Mouse (Mus musculus) liver, embryonic 12.5 days (tissue): ENCODE measurements around the gene Nkx1-1. TPM values are rescaled to one million over a fixed set of nuclear protein-coding genes. Genes with fewer than 3 reads are reported as not detected.
A peak's percentile ranks its signal among the peaks of the same experiment; 100 is the strongest.

Source experiments
- ATAC-seq: fragments of 200-750 bp; cut with Nextera tagmentation; 2 replicates; pipeline ENCODE4 v1.8.0; 2017; ENCODE audit warnings: moderate number of reproducible peaks, mild to moderate bottlenecking, moderate library complexity
- H3K27ac ChIP-seq: fragments of 300-500 bp; sonication (generic); 2 replicates; pipeline ENCODE4 v1.5.1; 2016; ENCODE audit warnings: mild to moderate bottlenecking
- H3K27me3 ChIP-seq: fragments of 300-500 bp; sonication (generic); replicated peaks from 2 replicates; pipeline ENCODE4 v1.6.1; 2016; ENCODE audit warnings: mild to moderate bottlenecking, moderate library complexity
- H3K36me3 ChIP-seq: fragments of 300-500 bp; sonication (generic); 2 replicates; pipeline ENCODE4 v1.6.1; 2016; ENCODE audit warnings: mild to moderate bottlenecking, moderate library complexity
- H3K4me1 ChIP-seq: fragments of 300-500 bp; sonication (generic); 2 replicates; pipeline ENCODE4 v1.6.1; 2016
- H3K4me2 ChIP-seq: fragments of 300-500 bp; sonication (generic); 2 replicates; pipeline ENCODE4 v1.6.1; 2016; ENCODE audit warnings: mild to moderate bottlenecking, moderate library complexity
- H3K4me3 ChIP-seq: fragments of 300-500 bp; sonication (generic); 2 replicates; pipeline ENCODE4 v1.5.1; 2016; ENCODE audit warnings: mild to moderate bottlenecking, moderate library complexity
- H3K9ac ChIP-seq: fragments of 300-500 bp; sonication (generic); 2 replicates; pipeline ENCODE4 v1.6.1; 2016; ENCODE audit warnings: mild to moderate bottlenecking, moderate library complexity
- H3K9me3 ChIP-seq: fragments of 300-500 bp; sonication (generic); replicated peaks from 2 replicates; pipeline ENCODE4 v1.6.1; 2016; ENCODE audit warnings: mild to moderate bottlenecking, moderate library complexity
- WGBS: fragments of 180-500 bp; shearing (Covaris S2); methylation state at CpG from one replicate; pipeline ENCODE4 v1.1.7; 2016; ENCODE audit not compliant: insufficient replicate concordance; 5-methylcytosine and 5-hydroxymethylcytosine counted together
- polyA plus RNA-seq: library from polyadenylated mRNA; unstranded; fragments of >200 nt; fragmentation: Nextera tagmentation; extraction: Ambion mirVana; gene quantifications from 2 replicates; pipeline ENCODE4 v1.2.1, GENCODE M21; 2016

The Nkx1-1 gene
- not detected in 2 replicates for polyA plus RNA-seq

DNA sequence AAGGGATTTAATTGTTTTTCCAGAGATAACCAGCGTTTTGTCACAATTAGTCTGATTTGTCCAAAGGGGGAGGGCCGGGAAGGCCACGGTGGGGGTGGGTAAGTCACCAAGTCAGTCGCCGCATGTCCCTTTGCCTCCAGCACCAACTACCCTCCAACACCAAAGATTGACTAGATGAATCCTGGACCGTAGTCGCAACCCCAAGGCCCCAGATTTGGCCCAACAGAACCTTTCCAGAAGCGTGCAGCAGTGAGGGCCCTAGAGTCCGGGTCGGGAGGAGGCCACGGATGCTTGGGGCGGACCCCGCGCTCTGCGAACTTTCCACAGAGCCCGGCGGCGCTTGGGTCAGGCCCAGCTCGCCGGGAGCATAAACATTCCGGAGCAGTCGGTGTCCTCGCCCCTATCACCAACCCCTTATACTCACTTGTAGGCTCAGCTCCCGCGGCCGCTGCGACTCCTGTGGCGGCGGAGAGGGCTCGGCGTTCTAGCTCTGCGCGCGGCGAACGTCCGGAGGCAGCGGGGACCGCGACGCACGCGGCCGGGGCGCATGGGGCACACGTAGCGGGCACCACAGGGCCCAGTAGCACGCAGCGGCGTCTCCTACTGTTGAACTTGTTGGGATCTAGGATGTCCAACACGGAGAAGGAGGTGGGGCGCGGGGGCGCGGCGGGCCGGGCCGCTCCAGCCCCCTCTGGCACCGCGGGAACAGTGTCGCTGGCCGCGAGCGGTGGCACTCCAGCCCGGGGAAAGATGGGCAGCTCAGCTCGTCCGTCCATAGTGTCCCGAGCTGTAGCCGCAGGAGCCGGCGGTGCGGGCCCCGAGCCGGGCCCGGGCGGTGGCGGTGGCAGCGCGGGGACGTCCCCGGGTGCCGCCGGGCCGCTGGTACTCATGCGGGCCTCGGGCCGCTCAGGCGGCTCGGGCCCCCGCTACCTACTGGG lies at the start of gene Nkx1-1:
Gene Nkx1-1 (minus strand): TSS at position 776 of the 938 bp plus-strand sequence.
- Histone ChIP-seq H3K4me2 (peak within 1 kb of the TSS; percentile 45), H3K36me3 (no peaks in the 10 kb centered on the region), H3K27me3 (peaks cover 100% of the 10 kb centered on the region), H3K27ac (no peak within 1 kb of the TSS), H3K9me3 (no peaks in the 10 kb centered on the region), H3K9ac (no peak within 1 kb of the TSS), H3K4me1 (peaks cover 26% of the 10 kb centered on the region), H3K4me3 (peak within 1 kb of the TSS; percentile 22)
- WGBS, result 3% methylated on average over 89 of the region's 90 CpGs
- ATAC-seq, result no peak

DNA sequence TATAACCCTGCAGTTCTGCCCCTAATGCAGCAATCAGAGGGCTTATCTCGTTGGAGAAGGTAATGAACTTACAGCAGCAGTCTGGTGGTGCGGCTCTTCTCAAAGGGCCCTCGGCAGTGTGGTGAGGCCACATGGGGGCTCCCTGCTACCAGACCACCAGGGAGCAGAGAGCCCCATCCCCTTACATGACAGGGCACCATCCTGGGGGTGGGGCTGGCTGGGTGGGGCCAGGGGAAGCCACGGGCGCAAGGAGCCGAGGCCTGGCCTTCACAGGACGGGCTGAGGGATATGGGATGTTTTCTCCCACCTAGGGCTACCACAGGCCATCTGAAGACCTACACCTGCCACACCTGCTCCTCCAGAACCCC lies 47.5 kb upstream of the Nkx1-1 start:
- H3K9ac ChIP-seq, result no peak overlapping the region
- no peak overlapping the region for H3K27ac ChIP-seq
- peaks cover 12% of the 10 kb centered on the region for H3K27me3 ChIP-seq
- no peak for ATAC-seq
- H3K4me2 ChIP-seq, result no peak overlapping the region
- no peaks in the 10 kb centered on the region for H3K4me1 ChIP-seq
- no peaks in the 10 kb centered on the region for H3K9me3 ChIP-seq
- no peak overlapping the region for H3K4me3 ChIP-seq
- 30% methylated on average over 7 of the region's 7 CpGs for WGBS
- no peaks in the 10 kb centered on the region for H3K36me3 ChIP-seq

DNA sequence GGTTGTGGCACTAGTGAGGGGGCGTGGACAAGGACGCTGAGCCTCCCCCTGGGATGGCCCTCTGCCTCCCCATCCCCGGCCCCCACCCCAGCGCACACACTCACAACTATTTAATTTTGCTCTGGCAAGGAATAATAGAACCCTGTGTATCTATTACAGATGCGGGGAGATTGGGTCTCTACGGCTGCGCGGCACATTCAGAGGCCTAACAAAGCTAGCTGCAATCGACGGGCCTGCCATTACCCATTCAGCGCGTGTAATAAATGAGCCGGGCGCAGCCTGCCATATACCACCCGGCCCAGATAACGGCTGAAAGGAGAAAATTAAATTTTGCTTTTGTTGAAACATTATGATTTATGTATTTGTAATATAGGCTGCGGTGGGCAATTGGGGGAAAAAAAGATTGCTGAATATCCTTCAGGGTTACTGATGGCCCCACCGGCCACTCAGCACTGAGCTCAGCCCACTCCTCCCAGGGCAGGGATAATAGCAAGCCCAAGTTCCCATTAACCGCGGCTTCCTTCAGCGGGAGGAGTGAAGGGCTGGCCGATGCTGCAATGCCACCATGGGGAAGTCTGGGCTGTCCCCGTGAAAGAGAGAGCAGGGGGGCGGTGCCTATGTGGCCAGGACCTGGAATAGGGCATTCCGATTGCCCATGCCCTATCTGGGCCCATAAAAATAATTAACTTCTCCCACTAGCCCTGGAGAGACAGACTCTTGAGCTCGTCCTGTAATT lies 47.0 kb upstream of the Nkx1-1 start:
- Histone ChIP-seq H3K27me3 (peaks cover 12% of the 10 kb centered on the region), H3K9ac (no peak overlapping the region), H3K9me3 (no peaks in the 10 kb centered on the region), H3K4me3 (no peak overlapping the region), H3K27ac (no peak overlapping the region), H3K4me2 (no peak overlapping the region), H3K36me3 (no peaks in the 10 kb centered on the region), H3K4me1 (no peaks in the 10 kb centered on the region)
- no peak for ATAC-seq
- WGBS, result 57% methylated on average over 26 of the region's 26 CpGs

DNA sequence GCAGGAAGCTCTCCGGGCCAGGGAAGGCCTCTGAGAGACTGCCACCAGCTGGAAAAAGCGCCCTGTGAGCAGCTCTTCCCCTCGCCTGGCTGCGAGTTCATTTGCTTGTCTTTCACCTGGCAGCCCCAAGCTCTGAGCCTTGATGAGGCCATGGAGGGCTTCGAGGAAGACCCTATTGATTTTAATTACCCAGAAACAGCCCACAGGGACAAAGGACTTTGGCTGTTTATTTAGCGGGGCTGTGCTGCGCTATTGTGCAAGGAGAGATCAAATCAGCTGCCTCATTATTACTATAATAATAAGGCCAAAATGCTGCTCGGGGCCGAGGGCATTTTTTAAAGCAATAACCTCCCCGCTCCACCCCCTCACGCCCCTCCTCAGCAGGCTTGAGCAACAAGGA lies 31.7 kb upstream of the Nkx1-1 start:
- whole genome bisulfite sequencing, result 48% methylated on average over 11 of the region's 11 CpGs
- no peak for ATAC-seq
- Histone ChIP-seq H3K4me3 (no peak overlapping the region), H3K9ac (no peak overlapping the region), H3K27me3 (0 out of 2 replicates have a peak, but pooled peaks cover 20% of the 10 kb centered on the region), H3K9me3 (no peaks in the 10 kb centered on the region), H3K36me3 (no peaks in the 10 kb centered on the region), H3K27ac (no peak overlapping the region), H3K4me1 (no peaks in the 10 kb centered on the region), H3K4me2 (no peak overlapping the region)

DNA sequence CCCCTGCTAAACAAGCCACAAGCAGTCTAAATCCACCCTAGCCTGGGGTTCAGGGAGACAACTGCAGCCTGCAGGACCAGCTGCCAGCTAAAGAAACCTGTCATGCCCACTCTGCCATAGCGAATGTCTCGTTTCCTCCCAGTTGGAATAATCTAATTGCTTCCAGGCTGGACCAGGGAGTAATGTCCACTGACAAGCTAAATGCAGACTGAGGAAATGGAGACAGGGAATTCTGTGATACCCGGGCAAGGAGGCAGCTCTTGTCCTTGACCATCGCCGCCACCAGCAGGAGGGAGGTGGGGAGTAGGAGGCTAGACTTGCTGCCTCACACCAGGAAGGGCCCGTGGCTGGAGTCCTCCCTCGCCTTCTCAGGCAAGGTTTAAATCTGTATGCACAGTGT lies 30.6 kb upstream of the Nkx1-1 start:
- H3K4me2 ChIP-seq, result no peak overlapping the region
- ATAC-seq, result no peak
- no peaks in the 10 kb centered on the region for H3K36me3 ChIP-seq
- H3K9ac ChIP-seq, result no peak overlapping the region
- no peaks in the 10 kb centered on the region for H3K9me3 ChIP-seq
- H3K27me3 ChIP-seq, result 0 out of 2 replicates have a peak, but pooled peaks cover 17% of the 10 kb centered on the region
- H3K4me3 ChIP-seq, result no peak overlapping the region
- WGBS, result 58% methylated on average over 7 of the region's 7 CpGs
- no peak overlapping the region for H3K27ac ChIP-seq
- H3K4me1 ChIP-seq, result no peaks in the 10 kb centered on the region

DNA sequence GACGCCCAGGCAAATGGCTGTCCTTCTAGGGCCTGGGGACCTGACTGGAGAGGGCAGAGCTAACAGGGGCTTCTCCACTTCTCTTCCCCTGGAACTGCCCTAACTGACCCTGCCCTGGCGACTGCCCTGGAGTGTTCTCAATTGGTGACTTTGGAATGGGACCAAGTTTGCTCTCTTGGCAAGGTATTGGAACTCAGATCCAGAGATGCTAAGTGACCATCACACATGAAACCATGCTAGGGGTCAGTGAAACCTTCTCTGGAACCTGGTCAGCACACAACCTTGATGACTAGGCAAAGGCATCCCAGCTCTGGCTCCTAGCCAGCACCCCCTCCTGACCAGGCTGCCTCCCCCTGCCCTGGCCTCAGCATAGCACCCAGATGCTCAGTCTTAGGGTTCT lies 25.3 kb upstream of the Nkx1-1 start:
- Histone ChIP-seq H3K9ac (no peak overlapping the region), H3K27ac (no peak overlapping the region), H3K4me2 (no peak overlapping the region), H3K4me1 (no peaks in the 10 kb centered on the region), H3K27me3 (peaks cover 5% of the 10 kb centered on the region; the same call in 1 of the 2 replicates), H3K4me3 (no peak overlapping the region), H3K9me3 (no peaks in the 10 kb centered on the region), H3K36me3 (no peaks in the 10 kb centered on the region)
- ATAC-seq, result no peak
- WGBS, result 53% methylated on average over 2 of the region's 2 CpGs

DNA sequence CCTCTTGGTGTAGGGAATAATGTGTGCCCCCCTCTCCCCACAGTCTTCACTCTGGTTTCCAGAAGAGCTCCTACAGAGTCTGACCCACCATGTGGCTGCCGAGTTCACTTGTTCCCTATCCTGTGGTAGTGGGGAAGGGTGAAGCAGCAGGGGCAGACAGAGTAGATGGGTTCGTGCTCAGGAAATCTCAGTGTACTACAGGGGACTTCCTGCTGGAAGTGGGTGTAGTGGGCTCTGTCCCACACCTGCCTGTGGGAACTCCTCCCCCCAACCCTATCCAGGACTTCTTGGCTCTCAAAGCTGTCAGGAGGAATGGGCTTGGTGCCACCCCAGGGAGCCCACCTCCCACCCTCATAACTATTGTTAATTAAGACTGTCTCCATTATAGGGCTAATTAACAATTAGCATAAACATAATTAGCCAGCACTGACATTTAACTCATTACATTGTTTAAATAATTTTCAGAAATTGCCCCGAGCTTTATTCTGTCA lies 24.4 kb upstream of the Nkx1-1 start:
- Histone ChIP-seq H3K4me1 (no peaks in the 10 kb centered on the region), H3K27ac (no peak overlapping the region), H3K4me2 (no peak overlapping the region), H3K9me3 (no peaks in the 10 kb centered on the region), H3K27me3 (no peaks in the 10 kb centered on the region; the same call in 1 of the 2 replicates), H3K4me3 (no peak overlapping the region), H3K9ac (no peak overlapping the region), H3K36me3 (no peaks in the 10 kb centered on the region)
- 53% methylated on average over 3 of the region's 3 CpGs for WGBS
- no peak for ATAC-seq

DNA sequence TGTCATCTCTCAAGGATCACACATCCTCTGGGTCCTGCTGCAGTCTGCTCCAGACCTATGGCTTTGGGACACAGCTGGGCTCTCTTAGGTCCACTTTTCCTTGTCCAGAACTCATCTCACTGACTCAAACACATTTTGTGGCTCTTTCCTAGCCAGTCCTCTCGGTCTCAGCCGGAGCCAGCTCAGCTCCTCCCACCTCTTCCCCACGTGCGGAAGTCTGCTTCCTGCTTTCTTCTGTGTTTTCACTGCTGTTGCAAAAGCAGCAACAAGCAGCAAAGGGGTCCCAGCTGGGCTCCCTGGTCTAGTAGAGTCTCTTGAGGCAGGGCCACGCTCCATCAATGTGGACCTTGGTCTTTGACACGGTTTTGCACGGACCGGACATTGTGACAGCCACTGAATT lies 22.0 kb upstream of the Nkx1-1 start:
- Histone ChIP-seq H3K36me3 (no peaks in the 10 kb centered on the region), H3K4me1 (no peaks in the 10 kb centered on the region), H3K4me3 (no peak overlapping the region), H3K27me3 (no peaks in the 10 kb centered on the region; the same call in 1 of the 2 replicates), H3K27ac (no peak overlapping the region), H3K4me2 (no peak overlapping the region), H3K9ac (no peak overlapping the region), H3K9me3 (no peaks in the 10 kb centered on the region)
- WGBS, result 42% methylated on average over 8 of the region's 8 CpGs
- ATAC-seq, result no peak

DNA sequence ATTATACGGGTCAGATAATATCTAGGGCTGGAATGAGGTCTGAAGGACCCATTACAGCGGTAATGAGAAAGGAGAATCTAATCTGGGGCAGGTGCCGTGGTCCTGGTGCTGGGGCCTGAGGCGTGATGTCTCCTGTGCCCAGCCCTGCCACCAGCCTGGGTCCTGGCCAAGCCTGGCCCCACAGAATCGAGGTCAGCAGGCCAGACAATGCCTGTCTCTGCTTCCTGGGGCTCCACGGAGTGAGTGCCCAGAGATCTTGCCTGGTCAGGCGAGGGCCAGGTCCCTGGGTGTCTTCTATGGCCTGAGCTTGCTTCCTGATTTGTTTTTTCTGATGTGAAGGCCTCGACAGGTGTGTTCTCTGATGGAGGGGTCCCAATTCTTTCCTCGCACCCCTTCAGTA lies 10.0 kb upstream of the Nkx1-1 start:
- peaks cover 10% of the 10 kb centered on the region for H3K4me1 ChIP-seq
- no peaks in the 10 kb centered on the region for H3K36me3 ChIP-seq
- no peak overlapping the region for H3K4me3 ChIP-seq
- ATAC-seq, result no peak
- no peak overlapping the region for H3K27ac ChIP-seq
- WGBS, result 43% methylated on average over 9 of the region's 9 CpGs
- no peak overlapping the region for H3K9ac ChIP-seq
- no peaks in the 10 kb centered on the region for H3K9me3 ChIP-seq
- peaks cover 70% of the 10 kb centered on the region for H3K27me3 ChIP-seq
- peak overlapping the region; percentile 78 for H3K4me2 ChIP-seq

DNA sequence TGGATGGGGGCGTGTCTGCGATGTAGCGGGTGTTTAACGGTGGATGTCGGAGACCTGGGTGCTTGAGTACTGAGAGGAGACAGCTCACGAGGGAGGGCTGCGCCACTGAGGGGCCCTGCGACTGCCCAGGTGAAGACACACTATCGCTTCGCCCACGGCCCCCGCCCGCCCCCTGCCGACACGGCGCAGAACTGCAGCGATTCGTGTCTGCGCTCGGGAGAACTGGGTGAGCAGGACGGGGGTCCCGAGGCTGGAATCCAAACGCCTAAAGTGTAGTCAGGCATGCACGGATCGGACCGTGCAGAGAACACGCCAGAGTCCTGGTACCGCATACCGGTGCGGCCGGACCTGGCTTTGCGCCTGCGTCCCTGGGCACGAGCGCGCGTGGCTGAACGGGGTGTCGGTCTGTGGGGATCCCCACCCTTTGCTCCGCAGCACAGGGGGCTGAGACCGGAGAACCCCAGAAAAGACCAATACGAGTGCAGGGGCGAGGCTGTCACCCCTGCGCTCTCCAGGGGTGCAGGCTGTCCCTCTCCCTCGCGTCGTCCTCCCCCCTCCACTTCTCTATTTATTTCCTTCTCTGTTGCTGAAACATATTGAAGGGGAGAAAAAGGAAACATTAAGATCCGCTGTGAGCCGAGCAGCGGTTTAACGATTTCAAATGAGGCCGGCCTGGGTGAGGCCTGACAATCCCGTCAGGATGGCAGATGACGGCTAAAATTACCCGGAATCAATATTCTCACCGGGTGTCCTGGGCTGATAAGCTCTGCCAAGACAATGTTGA lies 9.3 kb upstream of the Nkx1-1 start:
- H3K4me2 ChIP-seq, result peak overlapping the region; percentile 78
- peaks cover 10% of the 10 kb centered on the region for H3K4me1 ChIP-seq
- H3K4me3 ChIP-seq, result peak overlapping the region; percentile 46
- H3K27me3 ChIP-seq, result peaks cover 77% of the 10 kb centered on the region
- H3K9ac ChIP-seq, result peak overlapping the region; percentile 44
- 0 out of 2 replicates have a peak, but pooled peaks have one; percentile 53 for ATAC-seq
- no peaks in the 10 kb centered on the region for H3K9me3 ChIP-seq
- no peaks in the 10 kb centered on the region for H3K36me3 ChIP-seq
- H3K27ac ChIP-seq, result no peak overlapping the region
- WGBS, result 5% methylated on average over 50 of the region's 56 CpGs

DNA sequence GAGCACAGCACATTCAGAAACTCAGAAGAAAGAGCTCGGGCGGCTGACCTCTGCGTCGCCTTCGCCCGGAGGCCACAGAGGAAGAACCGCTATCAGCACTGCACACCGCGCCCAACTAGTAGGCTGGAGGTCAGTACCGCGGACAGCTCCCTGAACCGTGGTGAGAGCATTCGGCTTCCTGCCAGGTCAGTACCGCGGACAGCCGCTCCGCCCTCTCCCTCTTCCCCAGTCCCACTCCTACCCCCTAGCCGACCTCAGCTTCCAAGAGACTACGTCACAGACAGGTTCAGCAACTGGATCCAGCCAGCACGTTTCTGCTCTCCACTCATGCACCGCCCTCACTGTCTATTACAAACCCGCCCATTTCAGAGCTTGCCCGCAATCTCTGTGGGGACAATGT lies 4.4 kb upstream of the Nkx1-1 start:
- no peaks in the 10 kb centered on the region for H3K36me3 ChIP-seq
- peaks cover 17% of the 10 kb centered on the region for H3K4me1 ChIP-seq
- ATAC-seq, result peak; percentile 69
- no peak overlapping the region for H3K9ac ChIP-seq
- no peak overlapping the region for H3K27ac ChIP-seq
- H3K27me3 ChIP-seq, result peaks cover 99% of the 10 kb centered on the region
- H3K9me3 ChIP-seq, result no peaks in the 10 kb centered on the region
- WGBS, result 3% methylated on average over 23 of the region's 23 CpGs
- no peak overlapping the region for H3K4me3 ChIP-seq
- H3K4me2 ChIP-seq, result no peak overlapping the region
